Mouse (Mus musculus): ENCODE data around the gene Slc2a5. TPM values are rescaled to one million over a fixed set of nuclear protein-coding genes. Genes with fewer than 3 reads are reported as not detected.

The Slc2a5 gene
- polyA plus RNA-seq, 1 experiment from 2014 or later, result 1.4 TPM

DNA sequence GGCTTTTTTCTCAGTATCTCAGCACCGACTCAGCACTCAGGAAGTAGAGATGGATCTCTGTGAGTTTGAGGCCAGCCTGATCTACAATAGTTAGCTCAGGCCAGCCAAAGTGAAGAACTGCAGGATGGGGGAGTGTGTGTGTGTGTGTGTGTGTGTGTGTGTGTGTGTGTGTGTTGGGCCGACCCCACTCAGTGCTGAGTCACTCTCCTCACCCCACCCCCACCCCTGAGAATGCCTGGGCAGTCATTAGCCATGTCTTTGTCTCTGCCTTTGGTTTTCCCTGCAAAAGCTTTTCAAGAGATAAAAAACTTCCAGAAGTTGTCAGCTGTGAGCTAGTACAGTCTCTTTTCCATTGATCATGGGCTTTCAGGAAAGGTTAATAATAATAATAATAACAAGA, 11.6 kb downstream of the Slc2a5 start:
- no peak overlapping the region for H3K27ac ChIP-seq (replicated peaks in 1 of 2; ENCODE audit: control insufficient read depth in 1 of 2, insufficient read depth in 1 of 2, low read depth in 2 of 2, low read length in 2 of 2)
- no peak overlapping the region for H3K9ac ChIP-seq (ENCODE audit: low read length)
- no peaks in the 10 kb centered on the region for H3K9me3 ChIP-seq (ENCODE audit: control insufficient read depth, low read length)
- no peak overlapping the region for H3K4me3 ChIP-seq (ENCODE audit: control insufficient read depth in 1 of 2, insufficient read depth in 1 of 2, low read depth in 1 of 2, low read length in 2 of 2)
- no peaks in the 10 kb centered on the region for H3K36me3 ChIP-seq (ENCODE audit: control insufficient read depth, insufficient read depth, low read length)
- no peak for ATAC-seq (ENCODE audit: insufficient number of reproducible peaks, insufficient read depth, low FRiP score, low read depth)
- WGBS, result 37% methylated on average over 2 of the region's 2 CpGs
- H3K4me1 ChIP-seq (ENCODE audit: control insufficient read depth in 2 of 2, insufficient read depth in 2 of 2, low read length in 2 of 2), result peaks cover 3 to 6% of the 10 kb centered on the region in 2 experiments; a peak in 2 of 4 replicates
- no peak overlapping the region for H3K4me2 ChIP-seq (ENCODE audit: low read length)
- no peaks in the 10 kb centered on the region for H3K27me3 ChIP-seq (ENCODE audit: control insufficient read depth, insufficient read depth, low read length)

GRCm38 (mm10) chr4:150132692-150133271, 13.7 kb downstream of the Slc2a5 start:
- Histone ChIP-seq H3K36me3 (ENCODE audit: control insufficient read depth, insufficient read depth, low read length) (no peaks in the 10 kb centered on the region), H3K4me3 (ENCODE audit: control insufficient read depth in 1 of 2, insufficient read depth in 1 of 2, low read depth in 1 of 2, low read length in 2 of 2) (peak overlapping the region; percentile 28 to 29; a peak in 3 of 4 replicates), H3K4me2 (ENCODE audit: low read length) (peak overlapping the region; percentile 62), H3K9ac (ENCODE audit: low read length) (peak overlapping the region; percentile 10; the same call in 1 of the 2 replicates), H3K27me3 (ENCODE audit: control insufficient read depth, insufficient read depth, low read length) (no peaks in the 10 kb centered on the region), H3K27ac (replicated peaks in 1 of 2; ENCODE audit: control insufficient read depth in 1 of 2, insufficient read depth in 1 of 2, low read depth in 2 of 2, low read length in 2 of 2) (no peak overlapping the region), H3K9me3 (ENCODE audit: control insufficient read depth, low read length) (no peaks in the 10 kb centered on the region), H3K4me1 (ENCODE audit: control insufficient read depth in 2 of 2, insufficient read depth in 2 of 2, low read length in 2 of 2) (peaks cover 3 to 7% of the 10 kb centered on the region in 2 experiments; a peak in 3 of 4 replicates)
- ATAC-seq (ENCODE audit: insufficient number of reproducible peaks, insufficient read depth, low FRiP score, low read depth), result no peak
- 17% methylated on average over 24 of the region's 24 CpGs for WGBS

- Histone ChIP-seq H3K9ac (ENCODE audit: low read length) (no peak overlapping the region), H3K4me3 (ENCODE audit: control insufficient read depth in 1 of 2, insufficient read depth in 1 of 2, low read depth in 1 of 2, low read length in 2 of 2) (no peak overlapping the region), H3K4me1 (ENCODE audit: control insufficient read depth in 2 of 2, insufficient read depth in 2 of 2, low read length in 2 of 2) (peaks cover 8 to 14% of the 10 kb centered on the region in 2 experiments; a peak in 3 of 4 replicates), H3K4me2 (ENCODE audit: low read length) (no peak overlapping the region), H3K27me3 (ENCODE audit: control insufficient read depth, insufficient read depth, low read length) (no peaks in the 10 kb centered on the region), H3K27ac (replicated peaks in 1 of 2; ENCODE audit: control insufficient read depth in 1 of 2, insufficient read depth in 1 of 2, low read depth in 2 of 2, low read length in 2 of 2) (no peak overlapping the region), H3K9me3 (ENCODE audit: control insufficient read depth, low read length) (no peaks in the 10 kb centered on the region), H3K36me3 (ENCODE audit: control insufficient read depth, insufficient read depth, low read length) (no peaks in the 10 kb centered on the region)
- 75% methylated on average over 7 of the region's 7 CpGs for WGBS
- ATAC-seq (ENCODE audit: insufficient number of reproducible peaks, insufficient read depth, low FRiP score, low read depth), result no peak
Measured at GRCm38 (mm10) chr4:150135254-150135653, 16.2 kb downstream of the Slc2a5 start.

DNA sequence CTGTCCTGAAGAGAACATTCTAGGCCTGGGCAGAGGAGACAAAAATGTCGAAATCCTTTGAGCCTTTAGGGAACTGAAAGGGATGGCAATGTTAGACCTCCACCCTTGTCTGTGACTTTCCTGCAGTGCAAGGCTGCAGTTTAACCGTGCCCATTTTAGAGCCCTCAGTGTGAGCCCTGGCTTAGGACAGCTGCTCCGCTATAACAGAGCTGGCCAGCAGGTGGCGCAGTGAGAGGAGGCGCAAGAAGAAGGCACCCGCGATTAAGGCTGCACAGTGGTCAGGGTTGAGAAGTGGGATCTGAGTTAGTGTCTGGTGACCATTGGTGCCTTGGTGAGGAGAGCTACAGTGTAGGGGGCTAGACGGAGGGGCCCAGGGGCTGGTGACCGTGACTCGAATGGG, 17.6 kb downstream of the Slc2a5 start:
- Histone ChIP-seq H3K9me3 (ENCODE audit: control insufficient read depth, low read length) (no peaks in the 10 kb centered on the region), H3K36me3 (ENCODE audit: control insufficient read depth, insufficient read depth, low read length) (no peaks in the 10 kb centered on the region), H3K27me3 (ENCODE audit: control insufficient read depth, insufficient read depth, low read length) (no peaks in the 10 kb centered on the region), H3K4me3 (ENCODE audit: control insufficient read depth in 1 of 2, insufficient read depth in 1 of 2, low read depth in 1 of 2, low read length in 2 of 2) (no peak overlapping the region), H3K9ac (ENCODE audit: low read length) (no peak overlapping the region), H3K27ac (replicated peaks in 1 of 2; ENCODE audit: control insufficient read depth in 1 of 2, insufficient read depth in 1 of 2, low read depth in 2 of 2, low read length in 2 of 2) (no peak overlapping the region), H3K4me1 (ENCODE audit: control insufficient read depth in 2 of 2, insufficient read depth in 2 of 2, low read length in 2 of 2) (peaks cover 8 to 10% of the 10 kb centered on the region in 2 experiments; a peak in 3 of 4 replicates), H3K4me2 (ENCODE audit: low read length) (no peak overlapping the region)
- ATAC-seq (ENCODE audit: insufficient number of reproducible peaks, insufficient read depth, low FRiP score, low read depth), result no peak
- WGBS, result 5% methylated on average over 10 of the region's 10 CpGs

DNA sequence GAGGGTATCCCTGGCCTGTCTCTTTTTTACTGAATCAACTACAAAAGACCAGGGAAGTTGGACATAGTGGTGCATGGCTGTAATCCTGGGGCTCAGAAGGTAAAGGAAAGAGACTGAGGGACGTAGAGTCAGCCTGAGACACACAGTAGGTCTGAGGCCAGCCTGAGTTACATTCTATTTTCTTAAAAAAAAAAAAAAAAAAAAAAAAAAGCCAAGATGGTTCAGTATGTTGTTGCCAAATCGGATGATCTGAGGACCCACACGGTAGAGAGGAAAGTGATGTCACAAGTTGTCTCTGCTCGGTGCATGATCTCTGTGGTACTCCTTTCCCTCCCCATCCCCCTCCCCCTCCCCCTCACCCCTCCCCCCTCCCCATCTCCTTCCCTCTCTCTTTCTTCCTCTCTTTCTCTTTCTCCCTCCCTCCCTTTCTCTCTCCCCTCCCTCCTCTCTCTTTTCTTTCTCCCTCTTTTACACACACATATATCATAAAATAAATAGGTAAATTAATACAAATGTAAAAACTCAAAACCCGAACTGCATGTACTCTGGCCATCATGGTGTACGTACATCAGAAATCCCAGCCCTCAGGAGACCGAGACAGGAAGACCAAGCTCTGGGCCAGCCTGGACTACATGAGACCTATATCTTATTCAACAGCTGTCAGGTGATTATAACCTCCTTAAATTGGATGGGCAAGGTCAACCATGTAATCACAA, 18.4 kb downstream of the Slc2a5 start:
- H3K36me3 ChIP-seq (ENCODE audit: control insufficient read depth, insufficient read depth, low read length), result no peaks in the 10 kb centered on the region
- H3K9ac ChIP-seq (ENCODE audit: low read length), result no peak overlapping the region
- peaks cover 8% of the 10 kb centered on the region in 2 experiments; a peak in 3 of 4 replicates for H3K4me1 ChIP-seq (ENCODE audit: control insufficient read depth in 2 of 2, insufficient read depth in 2 of 2, low read length in 2 of 2)
- H3K4me2 ChIP-seq (ENCODE audit: low read length), result peak overlapping the region; percentile 59
- no peaks in the 10 kb centered on the region for H3K27me3 ChIP-seq (ENCODE audit: control insufficient read depth, insufficient read depth, low read length)
- 83% methylated on average over 7 of the region's 7 CpGs for WGBS
- H3K4me3 ChIP-seq (ENCODE audit: control insufficient read depth in 1 of 2, insufficient read depth in 1 of 2, low read depth in 1 of 2, low read length in 2 of 2), result no peak overlapping the region
- H3K9me3 ChIP-seq (ENCODE audit: control insufficient read depth, low read length), result no peaks in the 10 kb centered on the region
- ATAC-seq (ENCODE audit: insufficient number of reproducible peaks, insufficient read depth, low FRiP score, low read depth), result no peak
- H3K27ac ChIP-seq (replicated peaks in 1 of 2; ENCODE audit: control insufficient read depth in 1 of 2, insufficient read depth in 1 of 2, low read depth in 2 of 2, low read length in 2 of 2), result no peak overlapping the region

GRCm38 (mm10) chr4:150138084-150138543, 19.0 kb downstream of the Slc2a5 start:
- H3K9me3 ChIP-seq (ENCODE audit: control insufficient read depth, low read length), result no peaks in the 10 kb centered on the region
- H3K9ac ChIP-seq (ENCODE audit: low read length), result peak overlapping the region; percentile 54
- 22% methylated on average over 9 of the region's 9 CpGs for WGBS
- no peaks in the 10 kb centered on the region for H3K27me3 ChIP-seq (ENCODE audit: control insufficient read depth, insufficient read depth, low read length)
- no peaks in the 10 kb centered on the region for H3K36me3 ChIP-seq (ENCODE audit: control insufficient read depth, insufficient read depth, low read length)
- peak overlapping the region; percentile 59 for H3K4me2 ChIP-seq (ENCODE audit: low read length)
- peak; percentile 38; the same call in 1 of the 2 replicates for ATAC-seq (ENCODE audit: insufficient number of reproducible peaks, insufficient read depth, low FRiP score, low read depth)
- H3K4me3 ChIP-seq (ENCODE audit: control insufficient read depth in 1 of 2, insufficient read depth in 1 of 2, low read depth in 1 of 2, low read length in 2 of 2), result peak overlapping the region; percentile 23 to 24
- peaks cover 4 to 8% of the 10 kb centered on the region in 2 experiments; a peak in 2 of 4 replicates for H3K4me1 ChIP-seq (ENCODE audit: control insufficient read depth in 2 of 2, insufficient read depth in 2 of 2, low read length in 2 of 2)
- no peak overlapping the region; a peak in 1 of 4 replicates for H3K27ac ChIP-seq (replicated peaks in 1 of 2; ENCODE audit: control insufficient read depth in 1 of 2, insufficient read depth in 1 of 2, low read depth in 2 of 2, low read length in 2 of 2)

GRCm38 (mm10) chr4:150139090-150139489, 20.0 kb downstream of the Slc2a5 start:
- peaks cover under 1% of the 10 kb centered on the region; the same call in 1 of the 2 replicates for H3K9me3 ChIP-seq (ENCODE audit: control insufficient read depth, low read length)
- no peak overlapping the region for H3K4me2 ChIP-seq (ENCODE audit: low read length)
- no peak overlapping the region for H3K27ac ChIP-seq (replicated peaks in 1 of 2; ENCODE audit: control insufficient read depth in 1 of 2, insufficient read depth in 1 of 2, low read depth in 2 of 2, low read length in 2 of 2)
- H3K9ac ChIP-seq (ENCODE audit: low read length), result no peak overlapping the region
- no peak for ATAC-seq (ENCODE audit: insufficient number of reproducible peaks, insufficient read depth, low FRiP score, low read depth)
- WGBS, result 63% methylated on average over 13 of the region's 13 CpGs
- no peaks in the 10 kb centered on the region for H3K36me3 ChIP-seq (ENCODE audit: control insufficient read depth, insufficient read depth, low read length)
- no peaks in the 10 kb centered on the region for H3K27me3 ChIP-seq (ENCODE audit: control insufficient read depth, insufficient read depth, low read length)
- H3K4me1 ChIP-seq (ENCODE audit: control insufficient read depth in 2 of 2, insufficient read depth in 2 of 2, low read length in 2 of 2), result peaks cover 4 to 8% of the 10 kb centered on the region in 2 experiments; a peak in 2 of 4 replicates
- no peak overlapping the region for H3K4me3 ChIP-seq (ENCODE audit: control insufficient read depth in 1 of 2, insufficient read depth in 1 of 2, low read depth in 1 of 2, low read length in 2 of 2)
